Mouse (Mus musculus) olfactory bulb, adult 2 months (tissue): ENCODE measurements around the gene Ubash3b.

Experiments
- CTCF ChIP-seq: fragments of 200-500 bp; IDR thresholded peaks from 2 replicates; pipeline ENCODE4 v1.5.1; 2012; ENCODE audit warnings: low read depth, mild to moderate bottlenecking, low read length, moderate library complexity; ENCODE audit not compliant: insufficient read depth
- POLR2A ChIP-seq: fragments of 200-500 bp; IDR thresholded peaks from 2 replicates; pipeline ENCODE4 v1.6.1; 2012; ENCODE audit warnings: mild to moderate bottlenecking, low read depth, low read length, moderate library complexity; ENCODE audit not compliant: insufficient read depth

DNA sequence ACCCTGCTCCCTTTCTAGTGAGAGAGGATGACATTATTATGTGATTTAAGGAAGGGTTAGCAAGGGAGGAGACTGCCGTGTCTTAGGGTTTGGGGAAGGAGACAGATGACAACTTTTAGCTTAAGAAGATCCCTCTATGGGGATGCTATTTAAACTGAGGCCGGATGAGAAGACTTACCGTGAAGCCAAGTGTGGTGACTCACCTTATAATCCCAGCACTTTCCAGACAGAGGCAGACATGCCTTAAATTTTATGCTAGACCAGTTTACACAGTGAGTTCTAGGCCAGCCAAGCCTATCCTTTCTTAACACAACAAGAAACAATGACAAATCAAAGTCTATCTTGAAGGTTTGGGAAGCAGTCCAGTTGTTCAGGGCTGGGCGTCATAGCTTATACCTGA is 26.4 kb upstream of the Ubash3b start:
- TF ChIP-seq CTCF (no peak), POLR2A (no peak)
